Mouse (Mus musculus): Measurements from ENCODE around the gene Nadsyn1.

- TF ChIP-seq POLR2A (IDR thresholded peaks at IDR 0.05; ENCODE audit: low read depth, low read length) (no peak), CTCF (IDR thresholded peaks at IDR 0.05; ENCODE audit: borderline replicate concordance, insufficient read depth, low read length) (no peak)
These were observed 15.2 kb upstream of the Nadsyn1 start for GRCm38 (mm10) chr7:143837705-143838358.

All from embryonic fibroblast, embryonic 13.5 days (primary cell).